Mouse (Mus musculus) E14TG2a.4 (cell line): ENCODE measurements around the gene Casp6.
A peak's percentile ranks its signal among the peaks of the same experiment; 100 is the strongest.

Source experiments
- H3K27me3 ChIP-seq: 2 replicates; pipeline ENCODE4 v1.6.1; 2014; ENCODE audit warnings: low read length, control low read depth; ENCODE audit not compliant: insufficient read depth
- H3K36me3 ChIP-seq: 2 replicates; pipeline ENCODE4 v1.6.1; 2014; ENCODE audit warnings: low read length, control low read depth; ENCODE audit not compliant: insufficient read depth
- H3K4me1 ChIP-seq: replicated peaks from 2 replicates; pipeline ENCODE4 v1.6.1; 2014; ENCODE audit warnings: low read depth, low read length, control low read depth
- H3K4me3 ChIP-seq: replicated peaks from 2 replicates; pipeline ENCODE4 v1.5.1; 2014; ENCODE audit warnings: mild to moderate bottlenecking, low read length
- H3K9me3 ChIP-seq: 2 replicates; pipeline ENCODE4 v1.6.1; 2014; ENCODE audit warnings: low read length, control low read depth
- CTCF ChIP-seq: conservative IDR thresholded peaks from 2 replicates; pipeline ENCODE4 v1.5.1; 2014; ENCODE audit warnings: low read length
- NANOG ChIP-seq: IDR thresholded peaks from 2 replicates; pipeline ENCODE4 v1.6.1; 2014; ENCODE audit warnings: borderline replicate concordance, low read length, mixed read lengths
- POU5F1 ChIP-seq: IDR thresholded peaks from 2 replicates; pipeline ENCODE4 v1.6.1; 2014; ENCODE audit warnings: low read length, borderline replicate concordance

Gene Casp6

DNA sequence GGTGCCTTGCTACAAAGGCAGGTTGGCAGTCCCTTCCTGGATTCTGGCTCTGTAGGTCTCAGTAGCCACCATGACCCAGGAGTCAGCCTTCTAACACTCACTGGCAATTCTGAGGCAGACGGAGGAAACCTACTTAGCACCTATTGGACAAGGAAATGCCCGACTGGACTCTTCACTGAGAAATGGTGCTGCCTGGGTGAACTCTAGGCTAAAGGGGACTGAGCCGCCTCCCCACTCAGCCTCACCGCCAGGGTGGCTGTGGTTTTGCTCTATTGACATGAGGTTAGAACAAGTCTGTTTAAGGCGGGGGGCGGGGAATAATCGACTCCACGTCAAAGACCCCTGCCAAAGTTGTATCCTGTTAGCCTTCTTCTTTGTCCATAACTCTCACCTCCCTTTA lies 2.6 kb downstream of the Casp6 start:
- no peak overlapping the region for H3K4me3 ChIP-seq
- H3K36me3 ChIP-seq = no peaks in the 10 kb centered on the region; the same call in 1 of the 2 replicates
- H3K27me3 ChIP-seq = peaks cover 4% of the 10 kb centered on the region; the same call in 1 of the 2 replicates
- H3K9me3 ChIP-seq = no peaks in the 10 kb centered on the region
- peaks cover 25% of the 10 kb centered on the region for H3K4me1 ChIP-seq
- no peak for TF ChIP-seq NANOG
- no peak for TF ChIP-seq POU5F1

GRCm38 (mm10) chr3:129904381-129905132 lies 3.3 kb downstream of the Casp6 start:
- Histone ChIP-seq H3K4me3 (no peak overlapping the region), H3K36me3 (no peaks in the 10 kb centered on the region; the same call in 1 of the 2 replicates), H3K9me3 (no peaks in the 10 kb centered on the region), H3K27me3 (peaks cover 4% of the 10 kb centered on the region; the same call in 1 of the 2 replicates), H3K4me1 (peaks cover 21% of the 10 kb centered on the region)
- TF ChIP-seq CTCF (no peak), NANOG (no peak), POU5F1 (no peak)

- no peak overlapping the region for H3K4me3 ChIP-seq
- TF ChIP-seq POU5F1 (no peak), CTCF (no peak), NANOG (no peak)
Observed at GRCm38 (mm10) chr3:129912025-129912424, 10.8 kb downstream of the Casp6 start.

GRCm38 (mm10) chr3:129913241-129913640 lies 12.0 kb downstream of the Casp6 start:
- Histone ChIP-seq H3K27me3 (peaks cover 8% of the 10 kb centered on the region), H3K36me3 (no peaks in the 10 kb centered on the region), H3K9me3 (no peaks in the 10 kb centered on the region), H3K4me3 (no peak overlapping the region), H3K4me1 (0 out of 2 replicates have a peak, but pooled peaks cover 4% of the 10 kb centered on the region)
- no peak for TF ChIP-seq CTCF
- TF ChIP-seq POU5F1 = no peak
- no peak for TF ChIP-seq NANOG

More at GRCm38 (mm10) chr3:129912025-129912424, 10.8 kb downstream of the Casp6 start:
- 0 out of 2 replicates have a peak, but pooled peaks cover 4% of the 10 kb centered on the region for H3K4me1 ChIP-seq
- H3K9me3 ChIP-seq = no peaks in the 10 kb centered on the region
- no peaks in the 10 kb centered on the region for H3K36me3 ChIP-seq
- peaks cover 8% of the 10 kb centered on the region for H3K27me3 ChIP-seq

- Histone ChIP-seq H3K36me3 (no peaks in the 10 kb centered on the region), H3K4me1 (0 out of 2 replicates have a peak, but pooled peaks cover 4% of the 10 kb centered on the region), H3K27me3 (peaks cover 8% of the 10 kb centered on the region), H3K4me3 (no peak overlapping the region), H3K9me3 (no peaks in the 10 kb centered on the region)
- TF ChIP-seq POU5F1 (no peak), CTCF (no peak), NANOG (no peak)
Observed at GRCm38 (mm10) chr3:129917424-129917823, 16.2 kb downstream of the Casp6 start.

- peaks cover 8% of the 10 kb centered on the region for H3K27me3 ChIP-seq
- TF ChIP-seq POU5F1 = no peak
- no peak for TF ChIP-seq NANOG
- peak; percentile 64 for TF ChIP-seq CTCF
- no peak overlapping the region for H3K4me3 ChIP-seq
- no peaks in the 10 kb centered on the region for H3K36me3 ChIP-seq
- 0 out of 2 replicates have a peak, but pooled peaks cover 4% of the 10 kb centered on the region for H3K4me1 ChIP-seq
- no peaks in the 10 kb centered on the region for H3K9me3 ChIP-seq
Observed at GRCm38 (mm10) chr3:129918434-129918833, 17.2 kb downstream of the Casp6 start.

DNA sequence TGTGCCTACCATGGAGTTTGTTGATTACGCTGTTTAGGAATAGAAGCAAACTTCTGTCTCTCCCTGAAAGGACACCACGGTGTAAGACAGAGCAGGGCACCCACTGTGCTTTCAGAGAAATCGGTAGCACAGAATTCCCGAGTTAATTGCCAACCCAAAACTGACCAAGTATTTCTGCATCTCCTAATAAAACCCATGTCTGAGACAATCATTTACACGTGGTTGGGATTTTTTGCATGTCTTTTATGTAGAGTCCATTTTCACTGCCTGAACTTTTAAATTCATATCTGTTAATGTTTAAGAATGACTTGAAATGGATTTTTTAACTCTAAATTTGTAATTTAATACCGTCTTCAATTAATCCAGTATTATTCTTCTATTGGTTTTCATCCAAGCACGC lies 22.4 kb downstream of the Casp6 start:
- Histone ChIP-seq H3K27me3 (no peaks in the 10 kb centered on the region), H3K4me1 (no peaks in the 10 kb centered on the region), H3K9me3 (no peaks in the 10 kb centered on the region), H3K36me3 (no peaks in the 10 kb centered on the region), H3K4me3 (no peak overlapping the region)
- TF ChIP-seq NANOG (no peak), POU5F1 (no peak), CTCF (no peak)

DNA sequence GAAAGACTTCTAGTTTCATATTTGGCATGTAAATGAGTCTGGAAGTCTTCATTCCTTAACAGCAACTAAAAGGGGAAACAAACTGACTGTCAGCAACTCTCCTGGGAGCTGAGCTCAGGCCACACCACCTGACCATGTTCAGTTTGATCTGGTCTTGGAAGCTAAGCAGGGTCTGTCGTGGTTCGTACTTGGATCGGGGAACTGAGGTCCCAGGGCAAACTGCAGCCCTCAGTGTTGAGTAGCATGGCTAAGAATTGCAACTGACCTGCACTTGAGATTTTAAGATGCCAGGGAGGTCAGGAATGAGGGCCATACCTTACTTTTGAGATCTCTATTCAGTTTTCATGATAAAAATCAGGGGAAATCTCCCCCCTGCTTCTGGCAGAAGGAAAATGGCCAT lies 24.6 kb downstream of the Casp6 start:
- no peaks in the 10 kb centered on the region for H3K9me3 ChIP-seq
- H3K36me3 ChIP-seq = no peaks in the 10 kb centered on the region
- H3K27me3 ChIP-seq = no peaks in the 10 kb centered on the region
- TF ChIP-seq POU5F1 (no peak), NANOG (no peak), CTCF (no peak)
- H3K4me1 ChIP-seq = no peaks in the 10 kb centered on the region
- no peak overlapping the region for H3K4me3 ChIP-seq

DNA sequence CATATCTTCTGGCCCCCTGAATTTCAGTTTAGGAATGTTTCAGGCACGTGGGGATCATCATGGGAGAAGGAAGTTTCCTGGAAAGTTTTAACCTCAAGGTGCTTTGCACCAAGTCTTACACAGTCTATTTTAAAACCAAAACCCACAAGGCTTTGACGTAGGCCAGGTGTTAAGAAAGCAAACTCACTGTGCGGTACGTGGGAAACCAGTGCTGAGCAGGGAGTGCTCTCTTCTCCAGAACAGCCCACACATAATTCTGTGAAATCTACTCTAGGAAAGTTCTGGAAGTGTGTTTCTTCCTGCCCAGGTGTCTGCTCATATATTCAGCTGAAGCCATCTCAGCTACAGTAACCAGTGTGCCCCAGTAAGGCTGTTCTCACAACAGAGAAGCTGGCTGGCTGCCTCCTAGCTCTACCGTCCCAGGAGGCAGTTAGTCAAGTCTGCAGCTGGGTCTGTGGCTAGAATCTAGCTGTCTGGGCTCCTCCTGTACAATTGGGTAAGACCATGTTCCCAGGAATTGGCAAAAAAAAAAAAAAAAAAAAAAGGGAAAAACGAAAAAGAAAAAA lies 29.1 kb downstream of the Casp6 start:
- Histone ChIP-seq H3K27me3 (no peaks in the 10 kb centered on the region), H3K4me3 (no peak overlapping the region), H3K9me3 (no peaks in the 10 kb centered on the region), H3K36me3 (no peaks in the 10 kb centered on the region), H3K4me1 (no peaks in the 10 kb centered on the region)
- no peak for TF ChIP-seq NANOG
- no peak for TF ChIP-seq POU5F1
- TF ChIP-seq CTCF = no peak
